Mouse (Mus musculus) erythroblast, adult 5-6 weeks (primary cell): ENCODE data around the gene Hivep3. TPM values are rescaled to one million over a fixed set of nuclear protein-coding genes. Genes with fewer than 3 reads are reported as not detected.

Source experiments
- ATAC-seq: replicated peaks from 2 replicates; pipeline ENCODE4 v1.8.0; 2016; ENCODE audit warnings: moderate number of reproducible peaks, mild to moderate bottlenecking, moderate TSS enrichment, inconsistent platforms; ENCODE audit not compliant: poor library complexity, low FRiP score, severe bottlenecking
- total RNA-seq, 2 experiments: library from RNA; stranded (forward) in 1 of 2; stranded (reverse) in 1 of 2; fragments of 150-400 nt in 1 of 2; fragments of 200-764, 138-1000 nt in 1 of 2; gene quantifications; 2 replicates each; pipeline versions ENCODE4 v1.2.3 to v1.2.4; 2015 to 2017; ENCODE audit warnings: low replicate concordance in 2 of 2

Gene Hivep3
- total RNA-seq, 2 experiments from 2014 or later, result under 0.01 to 0.51 TPM

GRCm38 (mm10) chr4:119759574-119760233 lies 26.1 kb downstream of the Hivep3 start:
- ATAC-seq, result no peak

GRCm38 (mm10) chr4:119760820-119761219 lies 27.2 kb downstream of the Hivep3 start:
- no peak for ATAC-seq

- ATAC-seq, result no peak
Measured at GRCm38 (mm10) chr4:119761459-119762121, 28.0 kb downstream of the Hivep3 start.

- ATAC-seq, result no peak
Measured at GRCm38 (mm10) chr4:119762171-119762570, 28.6 kb downstream of the Hivep3 start.

- ATAC-seq, result no peak
Measured at GRCm38 (mm10) chr4:119768046-119768445, 34.5 kb downstream of the Hivep3 start.

- ATAC-seq, result no peak
Measured at GRCm38 (mm10) chr4:119775913-119776312, 42.3 kb downstream of the Hivep3 start.

- no peak for ATAC-seq
Measured at GRCm38 (mm10) chr4:119777146-119777545, 43.6 kb downstream of the Hivep3 start.

GRCm38 (mm10) chr4:119779561-119780400 lies 46.2 kb downstream of the Hivep3 start:
- ATAC-seq, result no peak

- no peak for ATAC-seq
Measured at GRCm38 (mm10) chr4:119780881-119781280, 47.3 kb downstream of the Hivep3 start.

- ATAC-seq, result no peak
Measured at GRCm38 (mm10) chr4:119784959-119785358, 51.4 kb downstream of the Hivep3 start.

GRCm38 (mm10) chr4:119786307-119786706 lies 52.7 kb downstream of the Hivep3 start:
- no peak for ATAC-seq

- no peak for ATAC-seq
Measured at GRCm38 (mm10) chr4:119786721-119787120, 53.1 kb downstream of the Hivep3 start.

GRCm38 (mm10) chr4:119788746-119789145 lies 55.2 kb downstream of the Hivep3 start:
- ATAC-seq, result no peak

GRCm38 (mm10) chr4:119789495-119790148 lies 56.0 kb downstream of the Hivep3 start:
- no peak for ATAC-seq

- no peak for ATAC-seq
Measured at GRCm38 (mm10) chr4:119798891-119799290, 65.3 kb downstream of the Hivep3 start.

- no peak for ATAC-seq
Measured at GRCm38 (mm10) chr4:119806556-119806955, 73.0 kb downstream of the Hivep3 start.

GRCm38 (mm10) chr4:119807359-119807758 lies 73.8 kb downstream of the Hivep3 start:
- ATAC-seq, result no peak

- no peak for ATAC-seq
Measured at GRCm38 (mm10) chr4:119809245-119809644, 75.7 kb downstream of the Hivep3 start.

GRCm38 (mm10) chr4:119812775-119813174 lies 79.2 kb downstream of the Hivep3 start:
- ATAC-seq, result no peak

- ATAC-seq, result no peak
Measured at GRCm38 (mm10) chr4:119813500-119814184, 80.1 kb downstream of the Hivep3 start.
